Mouse (Mus musculus) midbrain, embryonic 10.5 days (tissue): ENCODE data around the gene Slc29a1. TPM values are rescaled to one million over a fixed set of nuclear protein-coding genes. Genes with fewer than 3 reads are reported as not detected.
"Not testable (repeated sequence)": the region's sequence is repeated elsewhere in the genome, so short reads cannot be mapped to it uniquely, and the experiment has no call there.

ENCODE experiments used
- DNase-seq: peaks from one replicate; pipeline ENCODE4 v3.0.0-alpha.2; 2017; ENCODE audit warnings: low spot score
- H3K27ac ChIP-seq: fragments of 300-500 bp; sonication (generic); replicated peaks from 2 replicates; pipeline ENCODE4 v1.5.1; 2016; ENCODE audit warnings: mild to moderate bottlenecking
- H3K27me3 ChIP-seq: fragments of 300-500 bp; sonication (generic); 2 replicates; pipeline ENCODE4 v1.6.1; 2016; ENCODE audit warnings: low read depth, mild to moderate bottlenecking; ENCODE audit not compliant: poor library complexity, severe bottlenecking
- H3K36me3 ChIP-seq: fragments of 300-500 bp; sonication (generic); 2 replicates; pipeline ENCODE4 v1.6.1; 2016; ENCODE audit warnings: mild to moderate bottlenecking, moderate library complexity
- H3K4me1 ChIP-seq: fragments of 300-500 bp; sonication (generic); 2 replicates; pipeline ENCODE4 v1.6.1; 2016
- H3K4me3 ChIP-seq: fragments of 300-500 bp; sonication (generic); 2 replicates; pipeline ENCODE4 v1.5.1; 2016; ENCODE audit warnings: mild to moderate bottlenecking, moderate library complexity
- H3K9me3 ChIP-seq: fragments of 300-500 bp; sonication (generic); replicated peaks from 2 replicates; pipeline ENCODE4 v1.6.1; 2016; ENCODE audit warnings: mild to moderate bottlenecking
- WGBS: fragments of 180-500 bp; shearing (Covaris S2); methylation state at CpG from one replicate; pipeline ENCODE4 v1.1.7; 2016; 5-methylcytosine and 5-hydroxymethylcytosine counted together
- polyA plus RNA-seq: library from polyadenylated mRNA; unstranded; fragments of >200 nt; fragmentation: Nextera tagmentation; extraction: Ambion mirVana; gene quantifications from 2 replicates; pipeline ENCODE4 v1.2.1, GENCODE M21; 2016

Gene Slc29a1
- polyA plus RNA-seq, 1 experiment from 2014 or later: 70.6 TPM

DNA sequence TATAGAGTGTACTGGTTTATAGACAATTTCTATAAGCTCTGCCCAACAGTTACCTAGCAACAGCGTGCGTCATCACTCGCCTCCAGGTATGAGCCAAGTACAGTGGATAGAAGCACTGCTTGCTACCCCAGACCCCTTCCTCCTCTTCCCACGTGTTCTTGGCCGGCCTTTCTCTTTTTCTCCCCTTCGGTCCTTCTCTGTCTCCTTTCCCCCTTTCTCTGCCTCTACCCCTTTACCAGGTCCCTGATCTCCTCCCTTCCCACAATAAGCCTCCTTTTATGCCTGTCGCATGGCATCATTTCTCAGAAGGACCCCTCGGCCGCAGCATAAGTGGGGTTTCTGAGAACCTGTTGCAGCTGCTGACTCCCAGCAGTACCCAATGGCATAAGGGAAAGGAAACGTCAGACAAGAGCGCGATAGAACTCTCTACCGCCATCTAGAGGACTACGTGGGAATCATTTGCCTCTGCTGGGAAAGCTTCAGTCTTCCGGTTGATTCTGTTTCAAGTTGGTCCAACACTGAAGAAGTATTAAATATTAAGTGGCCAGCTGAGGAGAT is 27.2 kb upstream of the Slc29a1 start:
- Histone ChIP-seq H3K27ac (peak overlapping the region; percentile 56), H3K4me3 (peak overlapping the region; percentile 16; the same call in 1 of the 2 replicates), H3K9me3 (no peaks in the 10 kb centered on the region), H3K36me3 (no peaks in the 10 kb centered on the region), H3K4me1 (peaks cover 35% of the 10 kb centered on the region), H3K27me3 (no peaks in the 10 kb centered on the region)
- 26% methylated on average over 15 of the region's 15 CpGs for WGBS
- DNase-seq: peak; percentile 82

DNA sequence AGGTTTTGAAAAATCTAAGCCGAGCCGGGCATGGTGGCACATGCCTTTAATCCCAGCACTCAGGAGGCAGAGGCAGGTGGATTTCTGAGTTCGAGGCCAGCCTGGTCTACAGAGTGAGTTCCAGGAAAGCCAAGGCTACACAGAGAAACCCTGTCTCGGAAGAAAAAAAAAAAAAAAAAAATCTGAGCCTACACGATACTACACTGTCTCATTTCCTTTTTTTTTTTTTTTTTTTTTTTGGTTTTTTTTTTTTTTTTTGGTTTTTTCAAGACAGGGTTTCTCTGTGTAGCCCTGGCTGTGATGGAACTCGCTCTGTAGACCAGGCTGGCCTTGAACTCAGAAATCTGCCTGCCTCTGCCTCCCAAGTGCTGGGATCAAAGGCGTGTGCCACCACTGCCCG is 24.0 kb upstream of the Slc29a1 start:
- H3K4me1 ChIP-seq: peaks cover 31% of the 10 kb centered on the region
- 92% methylated on average over 8 of the region's 8 CpGs for WGBS
- not testable (repeated sequence) for H3K27me3 ChIP-seq, H3K36me3 ChIP-seq, DNase-seq, H3K27ac ChIP-seq, H3K4me3 ChIP-seq, H3K9me3 ChIP-seq

DNA sequence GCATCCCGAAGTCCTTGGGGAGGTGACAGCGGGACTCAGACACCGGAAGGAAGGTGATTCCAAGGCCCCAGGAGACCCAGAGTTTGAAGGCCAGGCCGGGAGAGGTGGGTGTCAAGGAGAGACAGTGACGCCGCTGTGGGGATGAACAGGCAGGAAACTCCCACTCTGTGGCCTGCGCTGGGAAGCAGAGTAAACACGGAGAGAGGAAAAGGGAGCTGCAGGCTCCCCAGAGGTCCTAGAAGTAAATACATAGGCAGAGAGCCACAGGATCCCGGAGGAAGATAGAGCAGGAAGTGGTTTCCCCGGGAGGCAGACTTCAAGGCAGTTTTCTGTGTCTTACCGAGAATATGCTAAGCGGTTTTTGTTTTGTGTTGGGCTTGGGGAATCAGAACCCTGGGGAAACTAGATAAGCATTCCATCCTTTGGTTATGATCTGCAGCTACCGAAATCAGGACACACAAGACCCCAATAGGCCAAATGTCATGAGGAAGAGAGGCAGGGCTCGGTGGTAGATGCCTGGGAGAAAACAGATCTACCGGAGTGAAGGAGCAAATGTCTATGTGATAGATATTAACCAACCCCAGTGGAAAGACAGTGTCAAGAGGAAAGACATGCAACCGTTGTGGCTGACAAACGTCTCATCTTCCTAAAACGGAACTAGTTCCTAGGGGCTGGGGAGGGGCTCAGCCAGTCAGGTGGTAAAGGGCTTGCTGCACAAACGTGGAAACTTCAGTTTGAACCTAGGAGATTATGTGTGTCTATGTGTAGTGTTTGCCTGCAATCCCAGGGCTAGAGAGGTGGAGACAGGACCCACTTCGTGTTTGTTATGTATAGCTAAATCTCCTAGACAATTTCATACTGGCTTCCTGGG is 20.2 kb upstream of the Slc29a1 start:
- WGBS: 29% methylated on average over 20 of the region's 20 CpGs
- no peaks in the 10 kb centered on the region for H3K9me3 ChIP-seq
- H3K4me3 ChIP-seq: peak overlapping the region; percentile 39
- no peaks in the 10 kb centered on the region for H3K36me3 ChIP-seq
- H3K27me3 ChIP-seq: no peaks in the 10 kb centered on the region
- H3K4me1 ChIP-seq: peaks cover 16% of the 10 kb centered on the region
- no peak for DNase-seq
- peak overlapping the region; percentile 77 for H3K27ac ChIP-seq

DNA sequence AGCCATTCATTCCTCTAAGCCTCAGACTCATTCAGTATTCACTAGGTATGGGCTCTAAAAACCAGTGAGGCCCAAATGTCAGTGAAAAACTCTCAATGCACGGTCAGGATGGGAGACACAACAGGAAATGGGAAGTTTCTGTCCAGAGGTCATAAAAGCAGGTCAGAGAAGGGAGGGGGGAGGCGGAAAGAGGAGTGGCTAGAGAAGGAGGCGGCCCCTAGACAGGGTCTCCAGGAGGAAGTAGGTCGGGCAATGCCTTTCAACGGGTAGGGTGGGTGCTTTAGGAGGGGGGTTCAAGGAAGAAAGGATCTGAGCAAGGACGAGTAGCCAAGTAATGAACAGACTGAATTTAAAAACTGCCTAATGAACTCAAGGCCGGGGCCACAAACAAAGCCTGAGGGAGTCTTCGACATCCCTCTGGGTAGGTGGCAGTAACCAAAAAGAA is 19.6 kb upstream of the Slc29a1 start:
- Histone ChIP-seq H3K4me3 (peak overlapping the region; percentile 39), H3K9me3 (no peaks in the 10 kb centered on the region), H3K4me1 (peaks cover 16% of the 10 kb centered on the region), H3K27ac (peak overlapping the region; percentile 77), H3K27me3 (no peaks in the 10 kb centered on the region), H3K36me3 (no peaks in the 10 kb centered on the region)
- DNase-seq: peak; percentile 48
- WGBS: 9% methylated on average over 8 of the region's 8 CpGs

DNA sequence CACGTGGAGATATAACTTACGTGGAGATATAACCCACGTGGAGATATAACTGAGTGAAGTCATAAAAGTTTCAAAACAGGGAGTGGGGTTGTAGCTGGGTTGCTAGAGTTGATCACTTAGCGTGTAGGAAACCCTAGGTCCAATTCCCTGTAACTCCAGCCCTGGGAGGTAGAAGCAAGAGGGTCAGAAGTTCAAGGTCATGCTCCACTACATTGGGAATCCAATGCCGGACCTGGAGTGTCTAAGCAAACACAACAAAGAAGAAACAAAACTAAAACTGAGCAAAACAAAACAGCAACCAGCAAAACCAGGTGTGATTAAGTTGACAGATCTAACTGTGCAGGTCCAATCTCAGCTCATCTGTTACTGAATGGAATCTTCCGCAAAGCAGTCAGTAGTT is 18.2 kb upstream of the Slc29a1 start:
- Histone ChIP-seq H3K27ac (no peak overlapping the region), H3K9me3 (no peaks in the 10 kb centered on the region), H3K4me1 (peaks cover 16% of the 10 kb centered on the region), H3K4me3 (no peak overlapping the region), H3K27me3 (no peaks in the 10 kb centered on the region), H3K36me3 (no peaks in the 10 kb centered on the region)
- DNase-seq: no peak
- 92% methylated on average over 6 of the region's 6 CpGs for WGBS

DNA sequence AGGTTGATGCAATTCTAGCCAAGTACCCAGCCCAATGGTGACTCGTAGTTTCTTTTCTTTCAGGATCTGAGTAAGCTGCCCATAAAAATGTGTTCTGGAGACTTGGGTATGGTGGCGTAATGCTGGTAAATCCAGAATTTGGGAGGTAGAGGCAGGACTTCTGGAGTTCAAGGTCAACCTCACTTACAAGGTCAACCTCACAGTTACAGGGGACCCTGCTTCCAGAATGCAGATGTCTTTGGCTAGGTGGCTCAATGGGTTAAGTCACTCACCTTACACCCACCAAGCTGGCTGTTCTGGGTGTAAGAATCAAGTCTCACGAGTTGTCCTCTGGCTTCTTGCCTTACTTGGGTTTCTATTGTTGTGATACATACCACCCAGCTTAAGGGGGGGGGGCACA is 17.3 kb upstream of the Slc29a1 start:
- Histone ChIP-seq H3K4me1 (peaks cover 16% of the 10 kb centered on the region), H3K27me3 (no peaks in the 10 kb centered on the region), H3K36me3 (no peaks in the 10 kb centered on the region), H3K27ac (no peak overlapping the region), H3K4me3 (no peak overlapping the region), H3K9me3 (no peaks in the 10 kb centered on the region)
- DNase-seq: no peak
- 85% methylated on average over 3 of the region's 3 CpGs for WGBS

DNA sequence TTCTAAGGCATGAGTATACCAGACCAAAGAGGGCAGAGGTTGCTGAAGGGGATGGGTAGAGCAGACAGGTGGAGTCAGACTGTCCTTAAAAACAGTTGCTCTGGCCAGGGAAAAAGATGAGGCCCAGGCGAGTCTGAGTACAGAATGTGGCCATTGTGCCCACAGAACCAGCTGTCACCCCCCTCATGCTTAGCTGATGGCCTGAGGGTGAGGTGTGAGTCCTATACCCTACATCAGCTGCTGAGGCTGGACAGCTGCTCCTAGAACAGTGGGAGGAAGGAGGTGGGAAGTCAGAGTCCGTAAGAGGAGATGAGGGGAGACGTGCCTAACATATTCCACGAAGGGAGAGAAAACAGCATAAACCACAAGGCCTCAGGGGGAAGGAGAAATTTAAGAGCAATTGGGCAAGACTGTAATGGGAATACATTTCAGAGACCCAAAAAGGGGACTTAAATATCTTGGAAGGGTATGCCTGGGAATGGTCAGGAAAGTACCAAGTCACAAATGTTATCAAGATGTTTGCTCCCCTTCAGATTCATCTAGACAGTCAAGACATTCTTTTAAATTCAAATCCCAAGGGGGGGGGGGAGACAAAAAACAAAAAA is 16.7 kb upstream of the Slc29a1 start:
- H3K4me1 ChIP-seq: peaks cover 17% of the 10 kb centered on the region
- H3K9me3 ChIP-seq: no peaks in the 10 kb centered on the region
- 77% methylated on average over 4 of the region's 4 CpGs for WGBS
- H3K27me3 ChIP-seq: no peaks in the 10 kb centered on the region
- H3K4me3 ChIP-seq: no peak overlapping the region
- DNase-seq: no peak
- no peaks in the 10 kb centered on the region for H3K36me3 ChIP-seq
- no peak overlapping the region for H3K27ac ChIP-seq

DNA sequence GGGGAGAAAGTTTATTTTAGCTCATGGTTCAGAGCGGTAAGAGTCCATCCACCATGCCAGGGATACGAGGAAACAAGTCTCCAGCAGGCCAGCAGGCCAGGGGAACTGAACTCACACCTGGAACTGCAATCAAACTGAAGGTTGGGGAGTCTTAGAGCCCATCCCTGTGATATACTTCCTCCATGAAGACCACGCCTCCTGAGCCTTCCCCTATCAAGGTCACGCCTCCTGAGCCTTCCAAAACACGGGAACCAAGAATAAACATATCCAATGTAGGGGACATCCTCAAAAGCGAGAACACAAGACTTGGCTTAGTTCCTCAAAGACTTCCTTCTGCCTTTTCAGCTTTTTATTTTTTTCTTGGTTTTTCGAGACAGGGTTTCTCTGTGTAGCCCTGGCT is 13.5 kb upstream of the Slc29a1 start:
- Histone ChIP-seq H3K4me1 (peaks cover 13% of the 10 kb centered on the region), H3K36me3 (no peaks in the 10 kb centered on the region), H3K27ac (no peak overlapping the region), H3K9me3 (no peaks in the 10 kb centered on the region), H3K4me3 (no peak overlapping the region), H3K27me3 (no peaks in the 10 kb centered on the region)
- WGBS: 89% methylated on average over 7 of the region's 7 CpGs
- no peak for DNase-seq

DNA sequence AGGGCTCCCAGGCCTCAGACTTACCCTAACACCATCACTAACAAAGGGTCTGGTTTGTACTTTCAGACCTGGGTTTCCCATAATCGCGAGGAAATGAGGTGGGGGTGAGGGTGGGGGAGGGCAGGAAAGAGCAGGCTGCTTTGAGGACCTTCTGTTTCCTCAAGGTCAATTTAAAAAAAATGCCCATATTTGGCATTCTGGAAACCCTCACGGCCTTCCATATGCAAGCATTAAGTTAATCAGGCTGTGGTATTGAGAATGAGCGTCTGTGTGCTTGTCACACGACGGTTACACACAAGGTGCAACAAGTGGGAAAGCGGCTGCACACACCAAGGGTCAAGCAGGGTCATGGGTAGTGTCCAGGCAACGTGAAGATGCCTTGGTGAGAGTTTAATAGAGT is 12.6 kb upstream of the Slc29a1 start:
- H3K4me3 ChIP-seq: no peak overlapping the region
- 87% methylated on average over 8 of the region's 8 CpGs for WGBS
- no peaks in the 10 kb centered on the region for H3K36me3 ChIP-seq
- H3K4me1 ChIP-seq: peaks cover 13% of the 10 kb centered on the region
- no peaks in the 10 kb centered on the region for H3K27me3 ChIP-seq
- DNase-seq: no peak
- no peaks in the 10 kb centered on the region; the same call in 1 of the 2 replicates for H3K9me3 ChIP-seq
- no peak overlapping the region for H3K27ac ChIP-seq

DNA sequence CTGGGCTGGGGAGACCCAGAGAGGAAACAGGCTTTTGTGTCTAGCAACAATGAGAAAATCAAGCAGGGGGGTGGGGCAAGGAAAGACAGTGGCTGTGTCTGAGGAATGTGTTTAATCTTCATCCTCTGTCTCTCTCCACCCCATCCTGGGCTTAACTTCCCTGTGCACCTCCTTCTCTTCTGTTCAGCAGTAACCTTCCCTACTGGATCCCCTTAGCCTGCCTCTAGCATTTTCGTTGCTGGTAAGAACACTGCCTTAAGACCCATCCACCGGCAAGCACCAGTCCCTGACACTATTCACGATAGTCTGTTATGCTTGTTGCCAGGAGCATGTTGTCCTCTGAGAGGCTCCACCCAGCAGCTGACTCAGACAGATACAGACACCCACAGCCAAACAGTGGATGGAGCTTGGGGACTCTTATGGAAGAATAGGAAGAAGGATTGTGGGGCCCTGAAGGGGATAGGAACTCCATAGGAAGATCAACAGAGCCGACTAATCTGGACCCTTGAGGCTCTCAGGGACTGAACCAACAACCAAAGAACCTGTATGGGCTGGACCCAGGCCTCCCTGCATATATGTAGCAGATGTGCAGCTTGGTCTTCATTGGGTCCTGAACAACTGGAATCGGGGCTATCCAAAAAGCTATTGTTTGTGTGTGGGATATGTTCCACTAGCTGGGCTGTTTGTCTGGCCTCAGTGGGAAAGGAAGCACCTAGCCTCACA is 10.9 kb upstream of the Slc29a1 start:
- no peaks in the 10 kb centered on the region for H3K36me3 ChIP-seq
- H3K4me3 ChIP-seq: no peak overlapping the region
- WGBS: 30% methylated on average over 5 of the region's 5 CpGs
- no peaks in the 10 kb centered on the region for H3K27me3 ChIP-seq
- no peaks in the 10 kb centered on the region; the same call in 1 of the 2 replicates for H3K9me3 ChIP-seq
- no peak for DNase-seq
- H3K27ac ChIP-seq: peak overlapping the region; percentile 72
- peaks cover 13% of the 10 kb centered on the region for H3K4me1 ChIP-seq

DNA sequence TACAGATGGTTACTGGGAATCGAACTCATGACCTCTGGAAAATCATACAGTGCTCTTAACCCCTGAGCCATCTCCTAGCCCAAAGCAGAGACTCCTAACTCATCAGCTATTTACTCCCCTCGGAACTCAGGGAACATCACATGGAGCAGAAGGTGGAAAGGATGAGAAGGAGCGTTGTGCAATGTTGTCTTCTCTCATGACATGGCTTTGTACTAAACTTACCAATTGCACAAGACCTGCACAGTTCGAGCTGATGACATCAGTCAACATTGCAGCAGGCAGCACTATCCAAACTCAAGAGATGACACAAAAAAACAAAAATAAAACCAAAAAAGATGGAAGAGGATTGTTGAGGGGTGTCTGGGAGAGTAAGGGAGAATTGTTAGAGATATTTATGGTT is 9.0 kb upstream of the Slc29a1 start:
- no peak overlapping the region for H3K4me3 ChIP-seq
- H3K27ac ChIP-seq: no peak overlapping the region
- 91% methylated on average over 4 of the region's 4 CpGs for WGBS
- H3K4me1 ChIP-seq: peaks cover 13% of the 10 kb centered on the region
- DNase-seq: no peak
- H3K9me3 ChIP-seq: no peaks in the 10 kb centered on the region; the same call in 1 of the 2 replicates
- H3K27me3 ChIP-seq: no peaks in the 10 kb centered on the region
- no peaks in the 10 kb centered on the region for H3K36me3 ChIP-seq

DNA sequence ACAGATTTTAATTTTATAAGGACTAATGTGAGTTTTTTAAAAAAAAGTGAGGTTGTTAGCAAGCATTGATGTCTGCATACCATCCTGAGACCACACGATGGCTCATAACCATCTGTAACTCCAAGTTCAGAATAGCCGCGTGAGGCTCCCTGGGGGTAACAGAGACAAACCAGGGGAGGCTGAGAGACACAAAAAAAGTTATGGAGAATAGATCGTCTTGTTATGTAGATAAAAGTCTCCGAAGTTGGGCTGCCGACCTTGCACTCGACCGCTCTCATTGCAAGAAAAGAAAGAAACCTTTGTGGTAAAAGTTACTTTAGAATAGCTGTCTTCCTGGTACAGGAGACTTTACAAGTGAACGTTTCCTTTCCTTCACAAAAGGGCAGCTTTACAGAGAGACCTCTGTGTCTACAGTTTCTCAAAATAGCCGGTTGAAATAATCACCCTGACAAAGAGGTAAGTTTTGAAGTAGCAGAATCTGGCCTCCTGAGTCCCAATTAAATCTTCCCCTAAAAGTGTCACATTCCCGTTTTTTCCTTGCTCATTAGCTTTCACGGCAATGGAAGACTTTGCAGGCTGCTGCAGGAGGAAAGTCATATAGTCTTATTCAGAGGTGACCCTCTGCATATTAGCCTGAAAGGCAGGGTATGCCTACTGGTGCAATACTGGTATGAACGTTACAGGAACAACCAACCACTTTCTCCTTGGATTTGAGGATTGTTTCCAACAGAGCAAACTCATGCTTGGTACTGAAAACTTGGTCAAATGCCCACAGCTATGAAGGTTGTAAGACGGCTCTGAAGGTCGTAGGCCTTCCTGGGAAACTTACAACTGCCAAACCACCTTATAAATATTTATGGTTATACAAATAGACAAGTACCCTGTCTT is 7.8 kb upstream of the Slc29a1 start:
- Histone ChIP-seq H3K27me3 (peaks cover 7% of the 10 kb centered on the region), H3K4me1 (peaks cover 15% of the 10 kb centered on the region), H3K27ac (no peak overlapping the region), H3K9me3 (no peaks in the 10 kb centered on the region; the same call in 1 of the 2 replicates), H3K36me3 (no peaks in the 10 kb centered on the region), H3K4me3 (no peak overlapping the region)
- WGBS: 89% methylated on average over 15 of the region's 15 CpGs
- DNase-seq: no peak
